Mouse (Mus musculus): Measurements from ENCODE around the gene Akap1.

Akap1 gene

DNA sequence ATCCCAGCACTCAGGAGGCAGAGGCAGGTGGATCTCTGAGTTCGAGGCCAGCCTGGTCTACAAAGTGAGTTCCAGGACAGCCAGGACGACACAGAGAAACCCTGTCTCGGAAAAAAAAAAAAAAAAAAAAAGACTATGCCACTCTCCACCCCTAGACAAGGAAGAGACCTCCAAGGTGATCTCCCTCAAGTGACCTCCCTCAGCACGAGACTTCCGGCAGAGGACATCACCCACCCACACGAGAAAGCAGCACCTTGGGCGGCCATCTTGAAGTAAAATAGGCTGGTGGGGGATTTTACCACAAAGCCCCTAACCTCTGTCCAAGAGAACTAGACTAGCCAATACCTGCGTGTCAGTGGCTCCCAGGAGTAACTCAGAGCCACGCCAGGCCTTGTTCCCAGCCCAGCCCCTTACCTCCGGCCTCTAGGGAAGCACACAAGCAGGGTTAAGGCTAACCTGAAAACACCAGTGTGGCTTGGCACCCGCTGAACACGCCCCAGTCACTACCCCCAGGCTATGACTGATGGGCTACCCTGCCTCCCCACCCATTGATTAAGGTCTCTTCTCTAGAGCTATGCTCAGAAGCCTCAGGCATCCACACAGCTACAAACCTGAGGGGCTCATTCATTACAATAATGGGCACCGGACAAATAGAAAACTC lies 21.9 kb downstream of the Akap1 start:
- DNase-seq (ENCODE audit: low spot score in 2 of 2): no peak

DNA sequence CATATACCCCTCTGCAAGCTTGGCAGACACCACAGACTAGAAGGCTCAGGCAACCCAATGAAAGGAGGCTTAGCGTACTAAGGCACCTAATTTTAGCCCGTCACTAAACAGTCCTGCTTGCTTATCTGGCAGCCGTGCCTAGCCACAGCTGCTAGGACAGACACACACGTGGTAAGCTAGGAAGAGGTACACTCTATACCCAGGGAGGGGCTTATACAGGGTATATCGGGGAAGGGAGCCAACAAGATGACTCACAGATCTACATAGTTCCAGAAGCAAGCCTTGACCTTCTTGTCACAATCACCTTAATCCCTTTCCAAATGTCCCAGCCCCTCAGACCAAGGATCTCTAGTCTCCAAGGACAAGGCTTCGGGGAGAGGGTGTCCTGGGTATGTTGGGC lies 23.0 kb downstream of the Akap1 start:
- DNase-seq (ENCODE audit: low spot score in 2 of 2): no peak

DNA sequence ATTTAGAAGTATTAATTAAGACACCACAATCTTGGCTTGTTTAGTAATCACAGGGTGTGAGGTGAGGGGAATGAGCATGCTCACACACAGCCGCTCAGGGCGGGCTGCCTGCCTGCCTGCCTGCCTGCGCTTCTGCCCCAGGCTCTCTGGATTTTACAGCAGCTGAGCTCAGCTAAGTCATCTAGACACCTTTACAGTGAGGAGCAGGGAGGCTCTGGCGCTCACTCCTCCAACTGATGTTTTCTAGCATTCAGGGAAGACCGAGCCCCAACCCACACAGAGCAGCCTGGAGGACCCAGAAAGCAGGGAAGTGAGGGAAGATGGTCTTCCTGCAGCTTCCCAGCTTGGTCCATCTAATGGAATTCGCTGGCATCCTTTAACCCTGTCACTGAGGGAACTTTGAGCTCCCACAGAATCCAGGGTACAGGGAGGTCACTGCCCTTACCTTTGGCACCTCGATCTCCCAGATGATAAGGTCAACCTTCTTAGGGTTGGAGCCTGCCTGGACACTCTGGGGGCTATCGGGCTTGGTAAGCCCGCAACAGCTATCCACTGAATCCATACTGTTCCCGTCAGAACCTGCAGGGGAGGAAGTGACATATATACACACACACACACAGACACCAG lies 23.5 kb downstream of the Akap1 start:
- no peak for DNase-seq (ENCODE audit: low spot score in 2 of 2)

DNA sequence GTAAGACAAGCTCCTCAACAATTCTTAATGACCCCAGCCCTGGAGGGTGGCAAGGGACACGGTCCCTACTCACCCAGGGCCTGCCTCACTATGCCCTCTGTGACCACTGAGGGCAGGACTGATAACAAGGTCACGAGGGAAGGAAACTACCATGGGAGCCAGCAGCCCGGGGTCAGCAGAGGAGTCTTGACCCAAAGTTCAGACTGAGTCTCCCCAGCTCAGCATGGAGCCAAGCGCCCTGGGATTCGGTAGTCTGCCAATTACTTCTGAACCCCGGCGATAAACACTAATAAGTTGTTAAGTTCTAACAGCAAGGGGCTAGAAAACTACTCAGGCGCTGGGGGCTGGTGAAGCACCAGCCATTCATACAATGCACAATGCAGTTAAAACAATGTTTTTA lies 24.1 kb downstream of the Akap1 start:
- no peak for DNase-seq (ENCODE audit: low spot score in 2 of 2)

DNA sequence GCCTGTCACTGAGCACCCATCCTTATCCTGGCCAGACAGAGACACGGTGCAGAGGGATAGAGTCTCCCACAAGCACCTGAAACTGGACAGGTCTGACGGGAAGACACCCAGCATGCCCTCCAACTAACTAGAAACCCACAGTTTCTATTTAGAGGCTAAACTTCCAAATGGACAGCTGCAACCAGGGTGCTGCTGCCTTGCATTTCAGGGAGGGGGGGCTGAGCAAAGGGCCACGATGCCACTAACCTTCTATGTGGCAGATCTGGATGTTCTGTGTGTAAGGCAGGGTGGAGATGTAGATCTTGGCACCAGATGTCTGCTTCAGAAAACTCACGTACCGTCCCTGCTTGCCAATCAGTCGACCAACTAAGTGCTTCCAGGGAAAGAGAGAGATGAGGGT lies 25.0 kb downstream of the Akap1 start:
- no peak for DNase-seq (ENCODE audit: low spot score in 2 of 2)

DNA sequence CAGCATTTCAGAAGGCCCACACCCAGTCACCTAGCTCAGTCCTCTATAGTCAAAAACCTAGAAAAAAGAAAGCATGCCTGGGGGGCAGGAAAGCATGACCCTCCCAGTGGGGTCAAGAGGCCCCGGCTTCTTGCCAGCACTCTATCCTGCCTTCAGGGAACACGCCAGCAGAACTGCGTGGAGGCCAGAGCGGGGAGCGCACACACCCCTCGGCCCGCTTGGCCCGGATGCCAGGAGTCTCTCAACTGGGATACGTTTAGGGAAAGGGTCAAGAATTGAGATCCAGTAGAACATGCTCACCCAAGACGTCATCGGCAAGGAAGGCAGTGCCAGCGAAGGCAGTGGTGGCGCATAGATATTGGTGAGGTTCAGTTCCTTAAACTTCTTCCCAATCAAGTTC lies 25.8 kb downstream of the Akap1 start:
- DNase-seq (ENCODE audit: low spot score in 2 of 2): no peak

DNA sequence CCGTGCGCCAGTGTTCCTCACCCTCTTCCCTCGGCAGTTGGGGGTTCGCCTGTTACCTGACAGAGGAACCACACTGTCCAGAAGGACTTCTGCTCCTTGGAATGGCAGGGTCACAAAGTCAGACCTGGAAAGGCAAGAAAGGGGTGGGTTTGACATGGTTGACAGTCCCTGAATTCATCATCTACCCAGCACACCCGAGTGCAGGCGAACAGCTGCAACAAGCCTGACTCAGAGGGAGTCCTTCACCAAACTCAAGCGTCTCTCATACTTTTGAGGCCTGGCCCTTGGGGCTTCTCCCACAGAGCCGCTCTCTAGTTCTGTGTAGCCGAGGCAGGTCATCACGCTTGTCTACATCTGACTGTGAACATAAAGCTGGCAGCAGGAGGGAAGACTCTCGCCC lies 29.8 kb downstream of the Akap1 start:
- no peak for DNase-seq (ENCODE audit: low spot score in 2 of 2)

DNA sequence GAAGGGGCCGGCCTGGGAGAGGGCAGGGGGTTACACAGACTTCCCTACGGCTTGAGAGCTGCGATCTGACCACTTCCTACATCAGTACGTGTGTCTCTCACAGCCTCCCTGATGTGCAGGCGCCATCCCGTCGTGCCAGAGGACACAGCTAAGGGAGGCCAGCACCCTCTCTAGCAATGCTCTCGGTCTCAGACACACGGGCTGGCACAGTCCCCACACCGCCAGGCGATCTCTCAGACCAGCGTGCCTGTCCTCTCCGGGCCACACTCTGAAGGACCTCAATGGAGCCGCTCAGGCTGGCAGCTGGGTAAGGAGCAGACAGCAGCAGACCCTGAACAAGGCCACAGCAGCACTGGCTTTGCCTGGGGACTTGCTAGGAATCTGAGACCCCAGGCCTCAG lies 30.3 kb downstream of the Akap1 start:
- DNase-seq (ENCODE audit: low spot score in 2 of 2): no peak

DNA sequence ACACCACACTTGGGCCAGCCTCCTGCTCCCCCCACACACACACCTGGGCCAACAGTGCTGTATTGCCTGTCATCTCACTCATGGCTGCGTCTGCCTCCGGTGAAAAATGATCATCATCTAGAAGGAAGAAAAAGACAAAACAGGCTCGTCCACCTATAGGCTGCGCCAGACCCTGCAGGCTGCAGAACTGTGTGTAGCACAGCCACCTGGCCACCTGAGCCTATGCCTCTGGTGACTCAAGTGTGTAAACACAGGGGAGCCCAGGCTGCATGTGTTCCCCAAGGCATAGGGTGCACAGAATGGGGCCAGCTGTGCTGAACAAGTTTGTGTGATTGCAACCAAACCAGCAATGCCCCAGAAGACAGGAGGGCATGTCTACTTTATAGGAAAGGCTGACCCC lies 31.3 kb downstream of the Akap1 start:
- DNase-seq (ENCODE audit: low spot score in 2 of 2): no peak

DNA sequence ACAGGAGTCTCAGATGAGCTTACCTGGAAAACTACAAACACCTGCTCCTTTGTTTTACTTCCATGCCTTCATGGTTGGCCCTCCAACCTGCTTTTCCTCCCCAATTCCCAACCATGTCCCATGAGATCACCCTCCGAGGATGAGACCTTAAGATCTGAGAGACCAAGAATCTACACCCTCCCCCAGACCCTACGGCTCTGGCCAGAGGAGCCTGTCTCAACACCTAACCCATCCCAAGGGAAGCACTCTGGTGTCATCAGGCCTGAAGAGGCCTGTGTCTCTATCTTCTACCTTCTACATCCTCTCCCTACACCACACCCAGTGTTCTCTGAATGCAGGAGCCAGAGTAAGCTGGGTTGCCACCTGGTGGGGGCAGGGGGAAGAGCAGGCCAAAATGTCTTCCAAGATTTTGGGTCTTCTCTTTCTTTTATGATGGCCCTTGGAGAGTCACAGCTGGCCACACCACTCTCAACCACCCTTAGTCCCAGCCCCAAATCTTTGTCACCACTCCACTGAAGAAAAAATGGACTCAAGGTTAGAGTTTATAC lies 34.1 kb downstream of the Akap1 start:
- peak; percentile 17 to 26 for DNase-seq (ENCODE audit: low spot score in 2 of 2)

DNA sequence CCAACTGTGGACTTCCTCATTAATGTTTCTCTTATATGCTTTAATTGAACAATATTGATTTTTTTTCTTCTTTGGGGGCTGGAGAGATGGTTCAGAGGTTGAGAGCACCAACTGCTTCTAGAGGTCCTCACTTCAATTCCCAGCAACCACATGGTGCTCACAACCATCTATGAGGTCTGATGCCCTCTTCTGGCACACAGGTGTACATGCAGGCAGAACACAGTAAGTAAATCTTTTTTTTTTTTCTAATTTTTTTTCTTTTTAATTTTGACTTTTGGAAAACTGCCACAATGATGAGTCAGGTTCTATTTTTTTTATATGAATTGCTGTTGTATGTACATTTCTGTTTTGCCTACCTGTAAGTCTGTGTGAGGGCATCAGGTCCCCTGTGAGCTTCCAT lies 35.9 kb downstream of the Akap1 start:
- DNase-seq (ENCODE audit: low spot score in 2 of 2): no peak

DNA sequence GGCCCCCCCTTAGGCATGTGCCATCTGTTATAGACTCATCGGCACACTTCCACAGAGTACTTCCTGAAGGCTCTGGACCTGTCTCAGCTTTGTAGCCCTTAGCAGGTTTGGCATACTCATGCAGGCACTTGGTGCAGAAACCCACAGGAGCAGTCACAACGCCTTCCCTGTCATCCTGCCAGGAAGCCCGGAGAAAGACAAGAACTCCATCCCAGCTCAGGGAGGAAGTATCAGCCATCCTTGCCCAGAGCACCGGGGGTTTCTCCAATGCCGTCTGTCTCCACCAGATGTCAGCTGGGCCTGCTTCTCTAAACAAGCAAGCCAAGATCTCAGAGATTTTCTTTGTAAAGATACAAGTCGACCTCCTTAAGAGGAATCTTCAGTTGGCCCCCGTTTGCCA lies 38.5 kb downstream of the Akap1 start:
- DNase-seq (ENCODE audit: low spot score in 2 of 2): no peak

DNA sequence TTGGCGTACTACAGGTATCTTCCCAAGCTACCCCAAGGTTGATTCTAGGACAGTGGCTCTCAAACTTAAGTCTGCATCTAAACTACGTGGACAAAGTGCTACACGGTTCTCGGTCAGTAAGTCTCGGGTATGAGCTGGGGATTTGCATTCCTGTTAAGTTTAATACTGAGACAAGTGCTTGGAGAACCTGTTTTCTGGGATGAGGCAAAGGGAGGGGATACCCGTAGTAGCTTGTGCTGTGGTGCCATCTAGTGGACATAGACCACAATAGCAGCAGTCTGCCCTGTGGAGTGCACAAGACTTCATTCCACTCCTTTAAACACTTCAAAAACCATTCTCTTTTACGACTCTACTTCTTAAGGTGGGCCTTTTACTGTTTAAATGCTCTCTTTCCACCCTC lies 41.4 kb downstream of the Akap1 start:
- DNase-seq (ENCODE audit: low spot score in 2 of 2): peak; percentile 19 to 46

DNA sequence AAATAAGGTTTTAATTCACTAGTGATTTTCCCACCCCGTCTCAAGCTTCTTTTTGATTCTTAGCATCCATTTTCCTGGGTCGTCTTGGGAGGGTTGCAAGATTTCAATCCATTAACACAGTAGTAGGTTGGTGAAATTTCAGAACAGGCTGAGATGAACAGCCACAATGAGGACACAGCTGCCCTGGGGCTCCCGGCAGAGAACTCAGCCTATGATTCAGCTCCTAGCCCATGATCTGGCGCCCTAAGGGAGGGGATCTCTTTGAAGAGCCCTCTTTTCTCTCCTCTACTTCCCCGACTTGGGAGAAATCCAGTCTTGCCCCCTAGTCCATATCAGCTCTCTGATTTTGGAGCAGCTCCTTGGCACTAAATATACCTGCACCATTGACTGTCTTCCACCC lies 41.9 kb downstream of the Akap1 start:
- no peak for DNase-seq (ENCODE audit: low spot score in 2 of 2)

DNA sequence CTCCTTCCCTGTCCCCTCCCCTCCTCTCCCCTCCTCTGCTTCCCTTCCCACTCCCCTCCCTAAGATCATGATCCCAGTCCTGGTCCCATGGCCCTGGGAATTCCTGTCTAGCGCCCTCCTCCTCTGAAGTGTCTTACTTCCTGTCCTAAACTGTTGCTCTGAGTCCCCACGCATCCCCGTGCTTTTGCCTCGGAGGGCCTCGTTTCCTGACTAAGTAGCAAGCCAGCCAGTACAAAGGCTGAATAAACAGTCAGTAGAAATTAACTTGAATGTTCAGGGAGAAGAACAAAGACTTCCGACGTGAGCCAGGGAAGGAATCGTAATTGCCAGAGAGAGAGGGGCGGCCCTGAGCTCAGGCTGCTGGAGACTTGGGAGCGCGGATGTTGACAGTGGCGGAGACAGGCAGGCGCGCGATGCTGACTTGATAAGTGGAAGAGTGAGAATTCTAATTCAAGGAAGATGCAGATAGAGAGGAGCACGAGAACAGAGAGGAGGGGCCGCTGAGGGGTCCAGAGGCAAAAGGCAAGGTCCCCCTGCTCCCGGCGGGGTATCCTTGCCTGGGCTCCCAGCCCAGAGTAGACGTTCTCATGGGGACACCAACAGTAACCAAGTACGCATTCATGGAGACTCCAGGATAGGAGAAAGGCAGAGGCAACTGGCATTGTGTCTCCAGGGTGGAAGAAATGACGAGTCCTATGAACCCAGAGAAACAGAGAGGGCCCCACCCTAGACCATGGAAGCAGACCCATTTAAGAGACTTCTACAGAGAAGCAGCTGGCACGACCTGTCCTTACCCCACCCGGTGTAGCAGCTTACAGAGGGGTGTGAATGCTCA lies 43.4 kb downstream of the Akap1 start:
- DNase-seq (ENCODE audit: low spot score in 2 of 2): no peak

DNA sequence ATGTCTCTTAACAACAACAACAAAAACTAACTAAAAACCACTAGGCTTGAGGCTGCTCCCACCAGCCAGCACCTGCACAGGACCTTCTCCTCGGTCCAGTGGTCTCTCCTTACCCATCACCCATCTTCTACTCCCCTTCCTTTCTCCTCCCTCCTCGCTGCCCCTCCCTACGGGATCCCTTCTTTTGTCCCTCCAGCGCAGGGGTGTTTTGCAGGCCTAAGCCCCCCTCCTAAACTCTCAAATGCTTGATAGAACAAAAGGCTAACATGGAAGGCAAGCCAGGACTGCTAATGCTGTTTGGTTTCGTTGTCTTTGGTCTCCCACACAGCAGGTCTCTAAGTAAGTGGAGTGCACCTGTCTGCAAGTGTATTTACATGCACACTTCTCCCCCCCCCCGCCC lies 44.1 kb downstream of the Akap1 start:
- DNase-seq (ENCODE audit: low spot score in 2 of 2): no peak

DNA sequence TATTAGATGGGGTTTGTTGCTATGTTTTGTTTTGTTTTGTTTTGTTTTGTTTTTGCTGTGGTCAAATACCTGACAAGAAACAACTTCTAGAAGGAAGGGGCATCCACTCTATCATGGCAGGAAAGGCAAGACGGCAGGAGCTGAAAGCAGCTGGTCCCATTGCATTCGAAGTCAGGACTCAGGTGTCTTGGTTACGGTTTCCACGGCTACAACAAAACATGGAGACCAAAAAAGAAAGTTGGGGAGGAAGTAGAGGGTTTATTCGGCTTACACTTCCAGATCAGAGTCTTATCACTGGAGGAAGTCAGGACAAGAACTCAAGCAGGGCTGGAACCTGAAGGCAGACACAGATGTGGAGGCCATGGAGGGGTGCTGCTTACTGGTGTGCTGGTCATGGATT lies 47.3 kb downstream of the Akap1 start:
- DNase-seq (ENCODE audit: low spot score in 2 of 2): no peak

DNA sequence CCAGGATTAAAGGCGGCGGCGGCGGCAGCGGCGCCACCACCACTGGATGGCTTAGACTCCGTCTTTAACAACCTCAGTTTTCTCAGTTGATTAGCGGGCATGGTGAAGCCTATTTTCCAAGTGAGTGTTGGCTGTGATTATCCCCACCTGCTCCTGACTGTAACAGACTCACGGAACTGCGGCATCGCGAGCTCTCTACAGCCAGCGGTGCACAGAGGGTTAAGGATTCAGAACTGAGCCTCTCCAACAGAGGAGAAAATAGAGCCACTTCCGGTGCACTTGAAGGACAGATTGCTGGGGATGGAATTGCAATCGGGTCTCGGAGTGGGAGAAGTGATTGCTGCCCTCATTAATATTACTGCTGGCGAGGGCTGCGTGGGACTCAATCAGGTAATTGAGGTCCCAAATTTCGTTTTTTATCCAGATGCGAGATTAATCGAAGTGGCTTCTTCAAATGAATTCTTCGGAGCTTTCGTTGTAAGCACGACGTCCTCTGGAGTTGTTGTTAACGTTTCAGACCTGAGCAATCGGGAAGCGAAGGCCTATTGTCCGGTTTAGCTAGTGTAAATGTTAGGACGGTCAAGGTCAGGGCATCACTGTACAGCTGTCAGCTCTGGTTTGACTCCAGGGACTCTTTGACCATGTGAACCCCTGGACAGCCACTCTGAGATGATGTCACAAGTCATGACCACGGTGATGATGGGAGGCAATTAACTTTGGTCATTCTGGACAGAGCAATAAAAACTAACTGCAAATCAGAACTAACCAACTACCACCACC lies 61.0 kb downstream of the Akap1 start:
- no peak for DNase-seq (ENCODE audit: low spot score in 2 of 2)

DNA sequence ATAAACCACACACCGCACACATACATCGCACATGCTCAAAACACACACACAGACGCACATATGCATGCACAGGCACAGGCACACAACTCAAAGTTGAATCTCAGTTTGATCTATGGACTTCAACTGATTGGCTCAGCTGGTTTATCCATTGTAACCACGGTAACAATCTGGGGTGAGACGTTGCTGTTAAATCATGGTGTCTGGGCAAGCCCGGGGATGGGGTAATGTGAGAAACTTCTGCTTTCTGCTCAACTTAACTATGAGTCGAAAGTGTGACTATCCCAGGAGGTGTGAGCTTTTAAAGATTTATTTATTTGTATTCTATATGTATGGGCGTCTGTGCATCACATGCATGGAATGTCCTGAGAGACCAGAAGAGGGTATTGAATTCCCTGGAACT lies 68.2 kb downstream of the Akap1 start:
- no peak for DNase-seq (ENCODE audit: low spot score in 2 of 2)

DNA sequence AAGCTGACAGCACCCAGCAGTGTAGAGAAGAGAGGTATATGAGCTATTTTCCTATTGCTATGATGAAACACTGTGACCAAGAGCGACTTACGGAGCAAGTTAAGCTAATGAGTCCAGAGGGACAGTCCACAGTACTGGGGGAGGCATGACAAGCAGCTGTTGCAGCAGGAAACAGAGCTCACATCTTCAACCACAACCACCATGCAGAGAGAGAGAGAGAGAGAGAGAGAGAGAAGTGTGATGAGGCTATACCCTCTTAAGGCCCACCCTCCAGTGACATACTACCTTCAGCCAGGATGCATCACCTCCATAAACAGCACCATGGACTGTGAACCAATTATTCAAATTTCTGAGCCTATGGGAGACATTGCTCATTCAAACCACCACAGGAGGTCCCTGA lies 74.5 kb downstream of the Akap1 start:
- no peak for DNase-seq (ENCODE audit: low spot score in 2 of 2)

DNA sequence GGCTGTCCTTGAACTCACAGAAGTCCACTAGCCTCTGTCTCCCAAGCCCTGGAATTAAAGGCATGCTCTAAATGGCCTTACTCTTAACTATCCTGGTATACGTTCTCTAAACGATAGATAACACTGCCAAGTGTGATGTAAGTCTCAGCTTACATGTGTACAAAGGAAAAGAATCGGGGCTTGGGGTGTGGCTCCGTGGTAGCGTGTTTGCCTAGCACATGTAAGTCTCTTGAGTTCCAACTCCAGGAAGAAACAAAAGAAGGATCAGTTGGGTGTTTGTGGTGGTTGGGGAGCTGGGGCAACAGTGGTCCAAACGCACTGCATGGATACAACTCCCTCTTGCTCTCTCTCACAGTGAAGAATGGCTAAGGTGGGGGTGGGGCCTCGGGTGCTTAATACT lies 77.6 kb downstream of the Akap1 start:
- DNase-seq (ENCODE audit: low spot score in 2 of 2): no peak

DNA sequence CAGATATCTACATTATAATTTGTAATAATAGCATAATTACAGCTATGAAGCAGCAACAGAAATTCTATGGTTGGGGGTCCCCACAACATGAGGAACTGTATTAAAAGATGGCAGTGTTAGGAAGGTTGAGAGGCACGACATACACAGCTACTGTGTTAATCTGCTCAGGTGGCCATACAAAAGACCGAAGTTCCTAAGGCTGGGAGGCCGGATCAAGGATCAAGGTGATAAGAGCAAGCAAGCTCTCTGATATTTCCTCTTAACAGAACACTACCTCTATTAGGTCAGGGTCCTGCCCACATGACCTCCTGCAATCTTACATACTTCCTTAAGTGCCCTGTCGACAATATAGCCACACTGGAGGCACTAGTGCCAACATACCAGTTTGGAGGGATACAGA lies 80.9 kb downstream of the Akap1 start:
- no peak for DNase-seq (ENCODE audit: low spot score in 2 of 2)
